Mouse (Mus musculus) brain, embryonic 14.5 days (tissue): ENCODE measurements around the gene Gm20521.

Experiments used
- CTCF ChIP-seq: fragments of 200-500 bp; IDR thresholded peaks from 2 replicates; pipeline ENCODE4 v1.5.1; 2012; ENCODE audit warnings: inconsistent platforms, mild to moderate bottlenecking, moderate library complexity, borderline replicate concordance; ENCODE audit not compliant: insufficient read depth, insufficient read length; ENCODE audit errors: extremely low read depth
- POLR2A ChIP-seq: fragments of 200-500 bp; IDR thresholded peaks from 2 replicates; pipeline ENCODE4 v1.6.1; 2012; ENCODE audit warnings: mild to moderate bottlenecking, inconsistent platforms, borderline replicate concordance; ENCODE audit not compliant: poor library complexity, insufficient read depth, insufficient read length, severe bottlenecking; ENCODE audit errors: extremely low read depth

DNA sequence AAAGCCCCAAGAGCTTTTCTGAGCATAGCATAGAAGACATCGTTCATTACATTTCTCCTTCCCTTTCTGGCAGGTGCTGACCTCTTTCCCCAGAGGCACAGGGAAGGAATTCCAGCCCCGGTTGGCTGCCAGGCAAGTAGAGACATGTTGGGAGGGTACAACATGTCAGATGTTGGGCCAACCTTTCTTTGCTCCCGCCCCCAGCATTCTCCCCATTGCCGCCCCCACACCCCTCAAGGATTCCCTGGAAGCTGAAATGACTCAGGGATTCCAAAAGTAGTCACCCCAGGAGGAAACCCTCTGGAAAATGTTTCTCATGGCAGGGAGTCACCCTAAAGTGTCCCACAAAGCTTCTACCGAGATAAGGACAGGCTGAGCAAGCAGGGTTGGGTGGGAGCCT lies 46.6 kb downstream of the Gm20521 start:
- TF ChIP-seq CTCF (no peak), POLR2A (no peak)
